Mouse (Mus musculus): ENCODE results near the gene Upk1a. TPM values are rescaled to one million over a fixed set of nuclear protein-coding genes. Genes with fewer than 3 reads are reported as not detected.

Gene Upk1a
- total RNA-seq (2021), result under 1 TPM; 0.48 to 0.96 TPM
- long read RNA-seq, experiment 1, result 0 reads
- long read RNA-seq, experiment 2, result 0 reads

DNA sequence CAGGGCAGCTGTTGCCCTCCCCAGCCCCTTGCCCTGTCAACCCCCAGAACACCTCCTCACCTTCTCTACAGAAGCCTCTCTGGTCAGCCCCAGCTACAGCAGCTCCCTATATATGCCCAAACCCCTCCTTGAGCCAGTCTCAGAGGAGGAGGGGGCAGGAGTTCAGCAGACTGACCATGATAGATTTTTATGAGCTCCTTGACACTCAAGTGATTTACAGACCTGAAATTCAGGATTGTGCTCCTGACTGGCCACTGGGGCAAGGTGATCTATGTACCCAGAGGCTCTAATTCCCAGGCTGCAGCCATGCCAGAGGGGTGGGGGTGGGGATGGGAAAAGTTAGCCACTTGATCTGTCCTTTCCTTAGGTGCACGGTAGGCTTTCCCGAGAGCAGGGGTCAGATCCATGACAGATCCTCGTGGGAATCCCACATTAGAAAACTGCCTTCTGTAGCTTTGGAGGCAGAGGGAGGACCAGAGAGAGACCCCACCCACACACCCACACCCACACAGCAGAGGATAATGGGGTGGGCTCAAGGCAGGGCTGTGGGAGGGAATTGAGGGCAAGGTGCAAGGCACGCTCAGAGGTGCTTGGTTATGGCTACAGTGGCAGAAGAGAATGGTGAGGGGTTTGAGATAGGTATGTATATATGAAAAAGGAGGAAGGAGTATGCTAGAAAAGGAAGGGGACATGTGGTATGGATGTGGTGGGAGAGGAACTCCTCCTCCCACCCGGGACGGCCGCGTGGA lies at the start of gene Upk1a:
Gene Upk1a (minus strand): TSS at position 194 of the 749 bp plus-strand sequence.
- no peak within 1 kb of the TSS for H3K27ac ChIP-seq
- H3K4me3 ChIP-seq, result no peak within 1 kb of the TSS
- intact Hi-C loops (cut with DNase I), result no loop called here
- TF ChIP-seq CTCF (IDR thresholded peaks at IDR 0.05), result no peak
- no peak for DNase-seq (ENCODE audit: extremely low spot score in 1 of 2, low spot score in 2 of 2)

DNA sequence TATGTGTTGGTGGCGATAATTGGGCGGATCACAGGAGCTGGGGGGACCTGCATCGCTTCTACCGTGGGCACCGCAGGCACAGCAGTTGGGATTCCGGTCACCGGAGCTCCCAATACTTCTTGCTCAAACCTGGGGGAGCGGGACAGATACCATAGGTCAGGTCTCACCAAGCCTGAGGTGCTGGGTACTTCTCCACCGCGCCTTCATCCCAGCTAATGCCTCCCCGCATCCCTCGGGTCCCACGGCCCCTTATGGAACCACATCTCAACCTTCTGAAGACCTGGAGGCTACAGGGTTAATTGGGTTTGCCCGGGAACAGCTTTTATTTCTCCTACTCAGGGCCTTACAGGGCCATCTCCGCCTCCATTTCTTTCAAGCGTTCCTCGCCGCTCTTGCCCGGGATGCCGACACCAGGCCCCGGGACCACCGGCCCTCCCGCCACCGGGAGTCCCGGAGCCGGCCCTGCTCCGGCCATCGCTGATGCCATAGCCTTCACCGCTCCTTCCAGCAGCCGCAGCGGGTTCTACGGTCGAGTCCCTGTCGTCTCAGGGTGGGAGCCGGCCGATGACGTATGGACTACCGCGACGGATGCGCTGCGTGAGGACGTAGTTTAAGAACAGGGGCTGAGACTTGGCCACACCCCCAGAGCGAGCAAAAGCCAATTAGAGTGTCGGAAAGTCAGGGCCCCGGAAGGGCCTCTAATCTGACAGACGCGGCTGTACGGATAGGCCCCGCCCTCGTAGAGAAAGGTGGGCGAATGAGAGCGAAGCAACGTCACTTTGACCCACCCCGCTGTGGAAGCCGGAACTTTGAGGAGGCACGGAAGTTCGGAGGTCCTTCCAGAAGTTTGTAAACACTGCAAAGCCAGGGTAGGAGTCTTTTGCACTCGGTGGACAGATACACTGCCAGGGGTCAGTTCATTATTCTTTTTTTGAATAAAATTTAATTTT lies 37.2 kb upstream of the Upk1a start, which contains the start of gene Rbm42:
Gene Rbm42 (minus strand): TSS at position 727 of the 950 bp plus-strand sequence.
- intact Hi-C loops (cut with DNase I), result loop anchor here (1.0 kb wide), 1 partner anchor 79 kb away; the partner anchor contains the start of gene Tmem147
- peak within 1 kb of the TSS; percentile 90 for H3K27ac ChIP-seq
- peak within 1 kb of the TSS; percentile 81 for H3K4me3 ChIP-seq
- peak; percentile 98 for DNase-seq (ENCODE audit: extremely low spot score in 1 of 2, low spot score in 2 of 2)
- no peak for TF ChIP-seq CTCF (IDR thresholded peaks at IDR 0.05)

GRCm38 (mm10) chr7:30639083-30639482 lies 26.4 kb upstream of the Upk1a start:
- no peak for DNase-seq (ENCODE audit: extremely low spot score in 1 of 2, low spot score in 2 of 2)
- Histone ChIP-seq H3K4me3 (no peak overlapping the region), H3K27ac (no peak overlapping the region)
- TF ChIP-seq CTCF (IDR thresholded peaks at IDR 0.05), result no peak
- intact Hi-C loops (cut with DNase I), result no loop called here

- no peak for TF ChIP-seq CTCF (IDR thresholded peaks at IDR 0.05)
- no peak overlapping the region for H3K4me3 ChIP-seq
- intact Hi-C loops (cut with DNase I), result no loop called here
- H3K27ac ChIP-seq, result no peak overlapping the region
- no peak for DNase-seq (ENCODE audit: extremely low spot score in 1 of 2, low spot score in 2 of 2)
These were observed 23.7 kb upstream of the Upk1a start for GRCm38 (mm10) chr7:30636395-30636794.

GRCm38 (mm10) chr7:30635752-30636151 lies 23.1 kb upstream of the Upk1a start, which contains the start of gene Etv2:
Gene Etv2 (minus strand): TSS chr7:30635852.
- TF ChIP-seq CTCF (IDR thresholded peaks at IDR 0.05), result no peak
- H3K27ac ChIP-seq, result no peak within 1 kb of the TSS
- no peak within 1 kb of the TSS for H3K4me3 ChIP-seq
- intact Hi-C loops (cut with DNase I), result no loop called here
- no peak for DNase-seq (ENCODE audit: extremely low spot score in 1 of 2, low spot score in 2 of 2)

DNA sequence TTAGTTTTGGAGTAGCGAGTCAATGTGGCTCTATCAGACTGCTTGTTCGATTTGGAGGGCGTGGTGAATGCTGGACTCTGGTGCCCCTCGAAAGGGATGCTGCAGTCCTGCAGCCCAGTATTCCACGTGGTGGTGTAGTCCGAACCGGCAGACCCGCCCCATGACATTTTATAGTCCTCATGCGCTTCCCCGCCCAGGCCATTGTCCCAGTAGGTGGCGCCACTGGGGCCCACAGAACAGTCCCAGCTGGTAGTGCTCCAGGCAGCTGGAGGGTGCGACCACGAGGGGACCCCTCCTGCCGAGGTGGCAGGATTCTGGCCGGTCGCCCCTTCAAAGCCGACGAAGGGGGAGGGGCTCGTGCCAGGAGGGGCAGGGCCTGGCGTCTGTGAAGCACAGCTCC lies 22.0 kb upstream of the Upk1a start:
- TF ChIP-seq CTCF (IDR thresholded peaks at IDR 0.05), result peak; percentile 50
- intact Hi-C loops (cut with DNase I), result no loop called here
- no peak overlapping the region for H3K4me3 ChIP-seq
- no peak overlapping the region for H3K27ac ChIP-seq
- peak; percentile 23 to 33 for DNase-seq (ENCODE audit: extremely low spot score in 1 of 2, low spot score in 2 of 2)

DNA sequence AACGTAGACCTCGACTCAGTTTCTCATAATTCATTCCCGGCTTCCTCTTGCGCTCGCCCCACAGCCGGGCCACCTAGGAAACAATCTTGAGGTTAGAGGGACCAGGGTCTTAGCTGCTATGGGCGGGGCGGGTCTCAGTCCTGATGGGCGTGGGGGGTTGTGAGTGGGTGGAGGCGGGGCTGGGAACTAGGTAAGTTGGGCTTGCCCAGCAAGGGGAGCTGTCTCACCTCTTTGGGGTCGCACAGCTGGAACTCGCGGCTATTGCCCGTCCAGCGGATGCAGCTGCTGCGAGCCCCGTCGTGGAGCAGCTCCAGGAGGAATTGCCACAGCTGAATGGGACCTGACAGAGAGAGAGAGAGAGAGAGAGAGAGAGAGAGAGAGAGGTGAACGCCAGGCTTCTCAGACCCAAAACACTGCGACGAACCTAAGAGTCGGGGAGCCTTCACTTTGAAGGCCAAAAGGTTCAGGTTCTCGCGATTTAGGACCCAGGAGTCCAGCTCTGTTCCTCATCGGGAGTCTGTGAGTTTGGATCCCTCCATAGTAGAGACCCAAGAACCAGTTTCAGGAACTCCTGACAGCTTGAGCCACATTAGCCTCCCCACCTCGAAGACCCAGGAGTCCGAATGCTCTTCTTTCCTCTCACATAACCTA lies 21.2 kb upstream of the Upk1a start:
- intact Hi-C loops (cut with DNase I), result no loop called here
- Histone ChIP-seq H3K4me3 (no peak overlapping the region), H3K27ac (no peak overlapping the region)
- TF ChIP-seq CTCF (IDR thresholded peaks at IDR 0.05), result no peak
- no peak for DNase-seq (ENCODE audit: extremely low spot score in 1 of 2, low spot score in 2 of 2)

- H3K27ac ChIP-seq, result no peak overlapping the region
- DNase-seq (ENCODE audit: extremely low spot score in 1 of 2, low spot score in 2 of 2), result no peak
- no peak for TF ChIP-seq CTCF (IDR thresholded peaks at IDR 0.05)
- H3K4me3 ChIP-seq, result no peak overlapping the region
- intact Hi-C loops (cut with DNase I), result loop anchor here (5.0 kb wide), 1 partner anchor 42 kb away; the partner anchor contains the start of gene Kmt2b
These were observed 16.4 kb upstream of the Upk1a start for GRCm38 (mm10) chr7:30629013-30629412.

GRCm38 (mm10) chr7:30626647-30627046 lies 14.0 kb upstream of the Upk1a start:
- H3K4me3 ChIP-seq, result no peak overlapping the region; the same call in 1 of the 2 replicates
- no peak for TF ChIP-seq CTCF (IDR thresholded peaks at IDR 0.05)
- no peak for DNase-seq (ENCODE audit: extremely low spot score in 1 of 2, low spot score in 2 of 2)
- no peak overlapping the region; the same call in 1 of the 2 replicates for H3K27ac ChIP-seq
- intact Hi-C loops (cut with DNase I), result loop anchor here (5.0 kb wide), 1 partner anchor 39 kb away; the partner anchor contains the start of gene Kmt2b

- Histone ChIP-seq H3K27ac (peak within 1 kb of the TSS; percentile 91), H3K4me3 (peak within 1 kb of the TSS; percentile 89)
- no peak for TF ChIP-seq CTCF (IDR thresholded peaks at IDR 0.05)
- intact Hi-C loops (cut with DNase I), result loop anchor here (5.0 kb wide), 1 partner anchor 38 kb away; the partner anchor contains the start of gene Kmt2b
- DNase-seq (ENCODE audit: extremely low spot score in 1 of 2, low spot score in 2 of 2), result peak; percentile 80 to 85
These were observed 13.1 kb upstream of the Upk1a start, which contains the start of gene Cox6b1 for GRCm38 (mm10) chr7:30625530-30626384. Gene Cox6b1 (minus strand): TSS chr7:30626151.

Measured in left cerebral cortex, adult 2 months (tissue).